9 mouse cellular contexts compared by ENCODE assay signal in genomic region chr13:37629271-37629899, GRCm38 (mm10).
DNase-seq lines count a peak whose midpoint lies in the region; ATAC-seq lines count a peak whose summit lies in the region.
"Had no signal": no experiment of that assay in that cellular context is flagged by ENCODE, and none has a peak within 500 bp of the region (broad histone marks: within the 10 kb centered on the region; RNA-seq: fewer than 3 reads in every experiment).

No protein-coding gene starts in this region.

- peak; percentile 74 for DNase-seq in ovary, adult 18-20 months (ENCODE audit: low spot score)
- no peak for DNase-seq in ovary, postnatal 10 days (ENCODE audit: low spot score)
- peak; percentile 63 for DNase-seq in heart, adult 8-10 months (ENCODE audit: low spot score)
- DNase-seq in heart, postnatal 25 days (ENCODE audit: low spot score) = peak; percentile 3
- peak; percentile 53 for DNase-seq in ovary, postnatal 36 days (ENCODE audit: low spot score)
- DNase-seq in layer of hippocampus, adult 11-12 months (ENCODE audit: low spot score) = no peak
- DNase-seq: cerebellum, adult 8-10 months had no signal

- ATAC-seq in megakaryocyte-erythroid progenitor cell, adult 5-6 weeks (replicated peaks; ENCODE audit: low FRiP score, low TSS enrichment, poor library complexity, severe bottlenecking) = no peak
- ATAC-seq: intestine, postnatal 0 days had no signal

- intact Hi-C loops in heart, postnatal 25 days (cut with DNase I) = no loop called here

Comparison
In these comparisons a context has a peak if more than half of its experiments do, and no peak if none do; other contexts are left out.
1. DNase-seq: peak in ovary, adult 18-20 months (single experiment), heart, adult 8-10 months (single experiment), heart, postnatal 25 days (single experiment) and ovary, postnatal 36 days (single experiment); none in ovary, postnatal 10 days (single experiment) and layer of hippocampus, adult 11-12 months (single experiment).